Mouse (Mus musculus) cerebellum, adult 11-12 months (tissue): ENCODE results near the gene Gpr179.
"Not testable (repeated sequence)": the region's sequence is repeated elsewhere in the genome, so short reads cannot be mapped to it uniquely, and the experiment has no call there.

Experiments
- DNase-seq: peaks from one replicate; pipeline ENCODE4 v3.0.0; 2022

Gpr179 gene

DNA sequence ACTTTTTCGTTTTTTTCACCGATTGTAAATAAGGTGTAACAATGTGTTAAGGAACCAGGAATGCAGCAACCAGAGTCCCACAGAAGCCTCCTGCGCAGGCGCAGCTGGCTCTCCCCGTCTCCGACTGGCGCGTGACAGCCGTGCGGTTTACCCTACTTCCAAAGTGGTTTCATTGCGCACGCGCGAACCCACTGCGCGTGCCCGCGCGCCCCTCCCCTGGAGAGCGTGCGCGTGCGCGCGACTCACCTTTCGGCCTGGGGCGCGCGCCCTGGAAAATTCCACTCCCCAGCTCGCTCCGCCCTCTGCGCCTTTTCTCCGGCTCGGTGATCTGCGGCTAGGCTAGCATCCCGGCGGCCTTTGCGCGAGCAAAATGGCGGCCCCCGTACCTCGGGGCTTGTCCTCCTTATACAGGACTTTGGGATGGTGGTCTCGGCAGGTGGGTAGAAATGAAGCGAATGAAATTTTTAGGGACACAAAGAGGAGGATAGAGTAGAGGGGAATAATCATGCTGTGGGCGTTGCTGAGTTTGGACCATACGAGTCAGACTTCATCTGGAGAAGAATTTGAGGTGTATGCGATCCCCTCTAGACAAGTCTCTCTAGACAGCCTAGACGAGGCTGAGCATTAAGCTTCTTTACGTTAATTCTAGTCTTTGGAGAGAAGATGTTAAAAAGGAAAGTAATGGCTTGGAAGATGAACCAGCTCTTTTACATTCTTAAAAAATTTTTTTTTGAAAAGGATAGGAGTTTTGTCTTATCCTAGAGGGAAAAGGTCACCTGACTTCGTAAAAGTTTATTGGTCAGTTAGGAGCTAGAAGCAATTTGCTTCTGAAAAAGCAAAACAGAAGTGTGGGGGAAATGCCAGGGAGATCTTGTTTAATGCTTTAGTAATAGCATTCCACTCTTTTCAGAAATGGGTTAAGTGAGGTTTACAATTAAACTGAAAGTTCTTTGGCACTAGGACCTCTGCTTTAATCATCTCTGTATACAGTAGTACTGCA is 36.1 kb downstream of the Gpr179 start, which contains the start of gene Mrpl45:
TSS of gene Mrpl45 (plus strand) at position 213 of the 1,000 bp plus-strand sequence.
- DNase-seq = peak; percentile 99

DNA sequence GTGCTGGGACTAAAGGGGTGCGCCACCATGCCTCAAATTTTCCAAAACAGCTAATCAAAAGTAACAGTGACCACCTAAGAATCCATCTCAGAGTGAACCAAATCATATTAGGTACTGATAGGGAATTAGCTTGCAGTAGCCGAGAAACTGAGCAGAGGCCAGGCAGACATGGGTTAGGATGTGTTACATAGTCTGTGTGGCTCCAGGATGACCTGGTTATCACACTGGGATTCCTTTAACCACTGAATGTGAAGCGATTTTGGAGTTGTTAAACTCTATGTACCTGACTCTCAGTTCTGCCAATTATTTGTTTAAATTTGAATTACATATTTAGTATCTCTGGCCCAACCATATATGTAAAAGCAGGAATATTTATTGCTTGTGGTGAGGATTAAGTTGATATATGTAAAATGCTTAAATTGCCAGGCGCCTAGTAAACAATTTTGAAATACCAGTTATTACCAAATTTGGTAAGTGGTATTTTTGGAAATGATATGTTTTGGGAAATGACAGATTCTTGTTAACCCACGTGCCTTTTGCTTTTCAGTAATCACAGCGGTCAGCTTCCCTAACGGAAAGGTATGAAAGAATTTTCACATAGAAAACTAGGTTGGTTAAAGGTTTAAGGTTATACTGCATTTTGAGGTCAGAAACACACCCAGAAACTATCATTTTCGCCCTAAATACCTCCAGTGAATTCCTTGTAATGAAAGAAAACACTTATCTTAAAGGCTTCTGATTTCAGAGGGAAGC is 37.0 kb downstream of the Gpr179 start:
- DNase-seq = no peak

DNA sequence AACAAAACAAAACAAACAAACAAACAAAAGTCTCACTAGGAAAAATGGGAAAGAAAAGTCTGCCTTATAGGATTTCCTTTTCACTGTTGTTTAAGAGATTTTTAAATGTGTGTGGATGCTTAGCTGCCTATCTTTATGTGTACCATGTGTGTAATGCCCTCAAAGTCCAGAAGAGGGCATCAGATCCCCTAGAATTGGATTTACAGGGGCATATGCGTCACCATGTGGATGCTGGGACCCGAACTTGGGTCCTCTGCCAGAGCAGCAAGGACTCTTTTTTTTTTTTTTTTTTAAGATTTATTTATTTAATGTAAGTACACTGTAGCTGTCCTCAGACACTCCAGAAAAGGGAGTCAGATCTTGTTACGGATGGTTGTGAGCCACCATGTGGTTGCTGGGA is 37.8 kb downstream of the Gpr179 start:
- DNase-seq = peak; percentile 41

DNA sequence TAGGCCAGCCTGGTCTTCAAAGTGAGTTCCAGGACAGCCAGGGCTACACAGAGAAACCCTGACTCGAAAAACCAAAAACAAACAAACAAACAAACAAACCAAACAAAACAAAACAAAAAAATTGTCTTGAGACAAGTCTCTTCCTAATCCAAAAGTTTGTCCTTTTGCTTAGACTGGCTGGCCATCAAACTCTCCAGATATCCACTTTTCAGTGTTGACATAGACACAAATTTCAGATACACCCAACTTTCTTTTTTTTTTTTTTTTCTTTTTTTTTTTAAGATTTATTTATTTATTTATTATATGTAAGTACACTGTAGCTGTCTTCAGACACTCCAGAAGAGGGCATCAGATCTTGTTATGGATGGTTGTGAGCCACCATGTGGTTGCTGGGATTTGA is 39.0 kb downstream of the Gpr179 start:
- not testable (repeated sequence) for DNase-seq

DNA sequence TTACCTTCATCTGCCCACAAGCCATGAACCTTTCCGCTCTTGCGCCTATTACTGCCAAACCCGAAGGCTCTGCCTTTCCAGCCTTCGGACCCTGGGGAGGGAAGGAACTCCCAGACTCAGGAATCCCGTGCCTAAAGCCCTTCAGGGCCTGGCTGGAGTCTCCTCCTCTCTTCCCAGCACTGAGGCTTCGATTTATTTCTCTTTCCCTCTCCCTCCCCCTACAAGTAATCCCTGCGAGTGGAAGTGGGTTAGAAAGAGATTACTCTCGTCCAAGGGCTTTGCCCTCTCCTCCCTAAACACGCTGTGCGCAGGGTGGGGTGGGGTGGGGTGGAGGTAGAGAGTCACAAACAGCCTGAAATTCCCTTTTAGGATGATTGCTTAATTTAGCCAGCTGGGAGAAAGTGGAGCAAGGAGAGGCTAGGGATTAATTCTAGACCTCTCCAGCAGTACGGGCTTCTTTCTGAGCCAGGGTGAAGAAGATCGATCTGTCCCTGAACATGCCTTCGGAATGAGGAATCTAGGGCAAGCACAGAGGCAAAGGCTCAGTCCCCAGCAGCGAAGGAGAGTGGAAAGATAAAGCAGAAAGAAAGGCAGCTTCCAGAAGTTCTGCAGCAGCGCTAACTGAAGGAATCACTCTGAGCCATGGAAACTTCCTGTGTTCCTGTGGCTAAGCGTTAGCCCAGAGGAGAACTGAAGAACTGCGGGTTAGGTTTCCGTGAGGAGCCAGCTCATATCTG is 40.8 kb downstream of the Gpr179 start:
- DNase-seq = no peak

DNA sequence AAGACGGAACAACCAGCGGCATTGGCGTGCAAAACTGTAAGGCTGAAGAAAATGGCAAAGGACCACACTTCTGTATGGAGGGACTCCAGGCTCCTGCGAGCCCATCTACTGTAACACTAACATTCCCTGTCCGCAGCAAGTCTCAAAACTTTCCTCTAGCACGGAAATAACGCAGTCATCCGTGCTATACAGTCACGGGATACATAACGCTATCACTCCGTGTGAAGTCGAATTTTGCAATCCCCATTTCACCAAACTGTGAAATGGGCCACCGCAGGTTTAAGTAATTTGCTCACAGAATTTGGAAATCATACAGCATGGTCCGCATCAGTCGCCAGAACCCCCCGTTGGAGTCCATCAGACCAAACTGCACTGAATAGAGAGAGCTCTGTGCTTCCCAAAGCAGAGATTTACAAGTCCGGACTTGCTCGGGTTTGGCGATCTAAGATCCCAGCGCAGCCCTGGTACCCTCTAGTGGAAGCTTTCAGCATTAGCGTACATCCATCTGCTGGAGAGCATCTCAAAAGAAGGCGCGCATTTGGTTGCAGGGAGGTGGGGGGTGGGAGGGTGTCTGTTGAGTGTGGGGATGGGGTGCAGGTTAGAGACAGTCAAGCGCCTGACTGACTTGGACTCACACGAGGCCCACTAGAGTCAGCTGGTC is 41.8 kb downstream of the Gpr179 start:
- DNase-seq = peak; percentile 81

DNA sequence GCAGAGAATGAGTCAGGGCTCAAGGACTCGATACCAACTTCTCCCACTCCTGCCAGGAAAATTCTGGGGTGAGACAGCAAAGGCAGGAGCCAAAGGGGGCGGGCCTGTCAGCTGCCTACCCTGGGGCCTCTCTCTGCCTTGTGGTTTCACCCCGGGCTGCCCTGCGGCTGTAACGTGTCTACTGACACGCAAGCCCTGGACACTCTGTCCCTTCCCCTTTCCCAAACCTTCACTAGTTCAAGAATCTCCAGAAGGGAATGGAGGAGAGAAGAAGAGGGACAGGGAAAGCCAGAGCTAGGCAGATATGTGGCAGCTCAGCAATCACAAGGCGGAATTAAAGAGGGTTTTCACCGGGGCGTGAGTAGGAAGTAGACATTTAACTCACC is 42.4 kb downstream of the Gpr179 start:
- DNase-seq = peak; percentile 56

DNA sequence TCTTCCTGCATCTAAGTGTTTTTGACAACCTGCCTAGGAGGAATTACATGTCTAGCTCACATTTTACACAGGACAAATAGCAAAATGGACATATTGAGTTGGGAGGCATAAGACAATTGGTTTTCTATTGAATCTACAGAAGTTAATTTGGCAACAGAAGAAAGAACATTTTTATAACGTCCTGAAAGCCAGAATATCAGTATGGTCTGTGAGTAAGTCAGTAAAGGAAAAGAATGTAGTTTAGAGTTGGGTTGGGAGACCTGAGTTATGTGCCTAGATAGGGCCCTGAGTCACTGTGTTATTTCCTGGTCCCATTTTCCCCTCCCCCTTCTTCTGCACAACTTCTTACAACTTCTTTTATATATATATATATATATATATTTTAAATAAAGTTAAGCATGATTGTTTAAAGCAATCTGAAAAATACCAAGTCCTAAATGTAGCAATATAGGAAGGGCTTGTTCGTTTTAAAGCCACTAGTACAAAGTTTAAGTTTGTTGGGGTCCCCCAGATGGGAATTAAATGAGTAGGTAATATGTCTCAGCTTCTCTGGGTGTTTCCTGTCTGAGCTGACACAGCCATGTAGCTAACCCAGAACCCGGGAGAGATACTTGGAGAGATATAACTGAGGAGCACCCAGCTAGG is 42.9 kb downstream of the Gpr179 start:
- DNase-seq = no peak

DNA sequence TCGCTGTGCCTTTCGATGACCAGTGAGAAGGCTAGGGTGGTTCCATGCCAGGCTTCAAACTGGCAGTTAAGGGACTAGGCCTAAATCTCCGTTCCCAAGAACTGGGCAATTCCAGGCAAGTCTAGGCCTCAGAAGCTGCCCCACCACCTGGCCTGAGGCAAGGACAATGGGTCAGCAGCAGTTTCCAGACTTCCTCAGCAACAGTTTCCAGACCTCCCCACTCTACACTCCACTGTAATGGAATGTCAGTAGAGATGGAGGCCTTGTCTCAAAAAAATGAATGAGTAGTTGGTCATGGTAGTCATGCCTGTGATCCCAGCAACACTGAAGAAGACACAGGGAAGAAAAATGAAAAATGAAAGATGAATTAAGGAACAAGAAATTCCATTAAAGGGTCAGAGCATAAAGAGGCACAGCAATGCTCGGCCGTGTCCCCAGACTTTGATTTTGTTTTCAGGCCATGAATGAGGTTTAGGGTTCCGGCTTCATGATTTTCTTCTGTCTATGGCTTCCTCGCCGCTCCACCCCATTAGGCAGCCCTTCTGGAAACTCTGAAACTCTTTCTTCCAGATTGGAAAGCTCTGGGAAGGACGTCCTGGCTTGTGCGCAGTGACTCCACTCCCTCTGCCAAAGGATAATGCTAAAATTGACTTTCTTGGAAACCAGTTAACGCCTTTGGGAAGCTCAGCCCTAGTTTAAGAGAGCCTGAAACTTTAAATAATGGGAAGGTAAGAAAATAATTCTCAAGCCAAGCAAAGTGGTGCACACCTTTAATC is 44.4 kb downstream of the Gpr179 start:
- no peak for DNase-seq

DNA sequence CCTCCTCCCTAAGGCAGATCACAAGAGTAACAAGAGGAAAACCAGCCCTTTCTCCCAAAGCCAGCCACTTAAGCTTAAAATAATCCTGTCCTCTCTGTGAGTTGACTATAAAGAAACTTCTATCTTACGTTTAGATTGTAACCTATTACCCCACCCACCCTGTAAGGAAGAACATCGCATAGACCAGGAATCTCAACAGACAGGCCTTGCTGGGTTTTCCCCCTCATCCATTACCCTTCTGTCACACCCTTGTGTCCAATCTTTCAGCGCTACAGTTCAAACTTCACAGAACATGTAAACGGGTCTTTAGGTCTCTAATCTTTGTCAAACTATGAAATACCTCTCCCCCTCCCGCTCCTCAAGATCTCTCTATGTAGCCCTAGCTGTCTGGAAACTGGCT is 47.2 kb downstream of the Gpr179 start:
- DNase-seq = no peak

DNA sequence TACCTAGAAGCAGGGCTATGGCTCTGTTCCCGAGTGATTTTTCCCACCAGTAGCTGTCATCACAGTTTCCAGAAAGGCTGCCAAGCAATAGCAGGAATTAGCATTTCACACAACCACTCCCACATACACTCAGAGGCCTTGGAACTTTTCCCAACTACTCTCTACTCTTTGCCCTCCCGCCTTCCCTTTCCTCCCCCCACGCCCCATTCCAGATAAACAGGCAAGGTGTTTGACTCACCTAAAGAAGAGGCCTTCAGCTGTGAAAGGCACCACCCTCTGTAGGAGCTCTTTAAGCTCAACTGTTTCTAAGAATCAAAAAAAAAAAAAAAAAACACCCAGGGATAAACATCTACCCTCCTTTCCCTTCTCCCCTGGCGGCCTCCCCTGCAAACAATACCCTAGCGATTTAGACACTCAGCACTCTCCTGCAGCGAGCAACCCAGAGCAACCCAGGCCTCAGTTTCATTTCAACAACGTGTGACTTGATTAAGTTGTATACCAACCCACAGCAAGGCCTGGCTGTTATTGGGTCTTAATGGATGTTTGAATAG is 49.6 kb downstream of the Gpr179 start:
- no peak for DNase-seq

DNA sequence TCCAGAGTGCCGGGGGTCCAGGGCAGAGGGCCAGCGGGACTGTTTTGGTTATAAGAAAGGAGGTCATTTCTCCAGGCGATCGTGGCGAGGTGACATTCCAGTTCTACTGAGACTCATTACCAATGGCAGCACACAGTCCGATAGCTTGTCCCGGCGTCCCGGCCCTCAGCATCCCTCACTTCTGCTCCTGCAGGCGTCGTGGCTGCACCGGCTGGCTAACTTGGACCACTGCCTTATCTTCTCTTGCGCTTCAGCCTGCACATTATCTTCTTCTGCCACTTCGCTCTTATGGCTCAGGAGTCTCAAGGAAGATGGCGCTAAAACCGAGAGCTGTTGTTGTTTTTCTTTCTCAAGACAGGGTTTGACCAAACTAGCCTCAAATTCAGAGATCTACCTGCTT is 50.5 kb downstream of the Gpr179 start:
- no peak for DNase-seq

DNA sequence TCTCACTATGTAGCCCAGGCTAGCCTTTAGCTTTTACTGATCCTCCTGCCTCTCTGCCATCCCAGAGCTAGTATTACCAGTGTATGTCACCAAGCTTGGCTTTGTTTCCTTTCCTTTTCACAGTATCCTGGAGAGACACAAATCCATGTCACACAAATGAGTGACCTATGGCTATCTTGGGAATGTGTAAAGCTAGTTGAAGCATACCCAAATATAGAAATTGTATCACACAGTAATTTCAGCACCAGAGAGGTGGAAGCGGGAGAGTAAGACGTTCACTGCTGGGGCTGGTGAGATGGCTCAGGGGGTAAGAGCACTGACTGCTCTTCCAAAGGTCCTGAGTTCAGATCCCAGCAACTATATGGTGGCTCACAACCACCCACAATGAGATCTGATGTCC is 51.9 kb downstream of the Gpr179 start:
- DNase-seq = no peak

DNA sequence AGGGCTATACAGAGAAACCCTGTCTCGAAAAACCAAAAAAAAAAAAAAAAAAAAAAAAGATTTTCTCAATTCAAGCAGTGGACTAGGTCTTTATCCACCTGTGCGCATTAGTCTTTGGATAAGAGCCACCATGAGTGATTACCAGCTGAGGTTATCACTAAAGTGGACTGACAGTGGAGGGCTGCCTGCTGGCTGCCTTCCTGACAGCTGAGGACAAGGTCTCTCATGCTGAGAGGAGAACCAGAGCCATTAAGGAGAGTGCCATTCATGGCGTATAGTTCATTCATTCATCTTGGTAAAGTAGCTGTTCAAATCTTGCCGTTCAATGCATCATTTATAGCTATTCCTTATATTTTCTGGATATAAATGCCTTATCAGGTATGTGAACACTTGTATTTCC is 55.3 kb downstream of the Gpr179 start:
- no peak for DNase-seq

DNA sequence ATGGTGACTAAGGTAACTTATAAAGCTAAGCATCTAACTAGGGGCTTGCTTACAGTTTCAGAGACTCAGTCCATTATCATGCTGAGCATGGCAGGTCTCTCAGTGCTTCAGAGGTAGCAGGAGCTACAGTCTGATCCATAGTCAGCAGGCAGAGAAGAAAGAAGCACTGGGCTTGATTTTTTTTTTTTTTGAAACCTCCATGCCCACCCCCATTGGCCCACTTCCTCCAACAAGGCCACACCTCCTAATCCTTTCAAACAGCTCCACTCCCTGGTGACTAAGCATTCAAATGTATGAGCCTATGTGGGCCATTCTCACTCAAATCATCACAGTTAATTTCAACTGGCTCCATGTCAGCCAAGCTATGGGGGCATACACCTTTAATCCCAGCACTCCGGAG is 59.1 kb downstream of the Gpr179 start:
- DNase-seq = no peak

DNA sequence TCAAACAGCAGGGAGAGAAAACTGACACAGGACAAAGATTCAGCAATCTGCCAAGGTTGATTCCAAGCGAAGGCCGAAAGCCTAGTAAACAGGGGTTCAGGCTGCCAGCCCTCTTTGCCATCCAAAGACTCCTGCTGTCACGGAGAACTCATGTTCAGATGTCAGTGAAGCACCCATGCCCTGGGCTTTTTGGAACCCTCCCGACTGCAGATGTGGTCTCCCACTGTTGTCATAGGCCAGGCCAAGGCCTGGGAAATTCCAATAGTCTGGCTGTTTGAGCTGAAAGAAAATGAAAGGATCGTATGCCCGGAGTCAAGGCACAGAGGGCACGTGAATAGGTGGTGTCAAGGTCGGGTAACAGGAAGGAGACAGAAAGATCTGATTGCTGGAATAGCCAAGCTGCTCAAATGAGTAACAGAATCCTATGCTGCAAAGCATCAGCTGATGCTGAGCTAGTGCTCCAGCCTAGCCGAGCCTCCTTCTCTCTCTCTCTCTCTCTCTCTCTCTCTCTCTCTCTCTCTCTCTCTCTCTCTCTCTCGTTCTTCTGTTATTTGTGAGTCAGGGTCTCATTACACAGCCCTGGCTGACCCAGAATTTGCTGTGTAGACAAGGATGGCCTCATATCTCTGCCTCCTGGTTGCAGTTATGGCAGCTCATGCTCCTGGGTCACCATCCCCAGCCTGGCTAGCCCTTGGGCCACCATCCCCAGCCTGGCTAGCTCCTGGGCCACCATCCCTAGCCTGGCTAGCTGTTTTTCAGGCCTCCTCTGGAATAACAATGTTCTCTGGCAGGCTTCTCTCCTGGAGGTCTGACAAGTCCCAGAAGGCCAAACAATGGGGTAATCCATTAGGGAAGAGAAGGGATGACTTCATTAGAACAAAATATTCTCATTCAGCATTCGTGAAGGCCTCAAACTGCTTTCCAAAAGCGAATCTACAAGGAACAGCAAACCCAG is 62.3 kb downstream of the Gpr179 start:
- peak; percentile 29 for DNase-seq

DNA sequence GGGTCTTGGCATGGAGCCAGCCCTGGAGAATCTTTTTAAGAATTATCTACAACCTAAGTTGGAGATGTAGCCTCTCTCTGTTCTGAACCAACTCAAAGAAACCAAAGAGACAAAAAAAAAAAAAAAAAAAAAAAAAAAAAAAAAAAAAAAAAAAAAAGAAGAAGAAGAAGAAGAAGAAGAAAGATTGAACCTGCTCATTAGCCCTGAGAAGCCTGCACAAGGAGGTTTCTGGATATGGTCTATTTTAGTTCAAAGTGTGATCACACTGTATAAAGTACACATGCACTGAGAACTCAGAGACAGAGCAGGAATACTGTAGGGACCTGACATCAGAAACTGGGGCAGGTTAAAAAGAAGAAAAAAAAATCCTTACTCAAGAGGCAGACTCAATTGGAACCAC is 64.2 kb downstream of the Gpr179 start:
- DNase-seq = no peak

DNA sequence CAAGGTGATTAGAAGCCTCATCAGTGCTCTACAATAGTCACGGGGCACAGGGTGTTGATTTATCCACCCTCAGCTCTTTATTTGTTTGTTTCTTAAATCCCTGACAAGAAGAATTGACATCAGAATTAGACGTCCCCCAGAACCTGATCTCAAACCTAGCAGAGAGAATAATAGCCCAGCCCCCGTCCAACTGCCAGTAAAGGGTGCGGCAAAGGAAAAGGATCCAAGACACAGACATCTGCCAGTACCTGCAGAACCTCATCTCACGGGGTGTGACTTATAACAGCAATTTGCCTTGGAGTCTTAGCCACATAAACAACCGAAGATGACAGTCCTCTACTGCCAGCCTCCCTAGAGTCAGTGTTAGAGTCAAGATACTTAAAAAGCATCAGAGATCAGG is 64.9 kb downstream of the Gpr179 start:
- DNase-seq = no peak

DNA sequence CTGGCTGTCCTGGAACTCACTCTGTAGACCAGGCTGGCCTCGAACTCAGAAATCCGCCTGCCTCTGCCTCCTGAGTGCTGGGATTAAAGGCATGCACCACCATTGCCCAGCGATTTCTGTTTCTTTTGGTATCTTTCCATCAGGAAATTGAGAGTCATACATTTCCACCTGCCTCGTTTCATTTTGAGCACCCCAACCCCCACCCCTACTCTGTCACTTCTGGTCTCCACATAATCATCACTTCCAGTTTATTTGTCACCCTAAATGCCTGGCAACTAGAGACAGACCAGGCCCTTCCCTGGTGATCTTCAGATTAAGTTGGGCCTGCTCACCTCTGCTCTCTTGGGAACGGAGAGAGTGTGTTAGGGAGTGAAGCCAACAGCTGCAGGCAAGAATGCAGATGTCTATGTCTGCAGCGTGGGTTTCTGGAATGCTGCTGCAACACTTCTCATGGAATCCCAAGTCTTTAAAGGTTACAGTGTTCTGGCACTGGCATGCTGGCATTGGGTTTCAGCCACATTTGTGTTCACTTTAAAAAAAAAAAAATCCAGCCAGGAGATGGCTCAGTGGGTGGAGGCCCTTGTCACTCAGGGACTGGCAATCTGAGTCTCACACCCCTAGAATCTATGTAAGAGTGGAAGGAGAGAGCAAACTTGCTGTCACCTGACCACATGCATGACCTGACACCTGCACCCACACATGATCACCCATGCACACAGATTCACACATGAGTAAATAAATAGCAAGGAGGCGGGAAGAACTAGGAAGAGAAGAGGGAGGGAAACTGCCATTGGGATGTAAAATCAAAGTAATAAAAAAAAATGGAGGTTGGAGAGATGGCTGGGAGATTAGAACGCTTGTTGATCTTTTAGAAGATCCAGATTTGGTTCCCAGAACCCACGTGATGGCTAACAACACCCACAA is 65.8 kb downstream of the Gpr179 start:
- DNase-seq = no peak
